Mouse (Mus musculus) midbrain, embryonic 10.5 days (tissue): ENCODE measurements around the gene Frem2. TPM values are rescaled to one million over a fixed set of nuclear protein-coding genes. Genes with fewer than 3 reads are reported as not detected.
A peak's percentile ranks its signal among the peaks of the same experiment; 100 is the strongest.

Source experiments
- DNase-seq: peaks from one replicate; pipeline ENCODE4 v3.0.0-alpha.2; 2017; ENCODE audit warnings: low spot score
- H3K27ac ChIP-seq: fragments of 300-500 bp; sonication (generic); replicated peaks from 2 replicates; pipeline ENCODE4 v1.5.1; 2016; ENCODE audit warnings: mild to moderate bottlenecking
- H3K27me3 ChIP-seq: fragments of 300-500 bp; sonication (generic); 2 replicates; pipeline ENCODE4 v1.6.1; 2016; ENCODE audit warnings: low read depth, mild to moderate bottlenecking; ENCODE audit not compliant: poor library complexity, severe bottlenecking
- H3K36me3 ChIP-seq: fragments of 300-500 bp; sonication (generic); 2 replicates; pipeline ENCODE4 v1.6.1; 2016; ENCODE audit warnings: mild to moderate bottlenecking, moderate library complexity
- H3K4me1 ChIP-seq: fragments of 300-500 bp; sonication (generic); 2 replicates; pipeline ENCODE4 v1.6.1; 2016
- H3K4me3 ChIP-seq: fragments of 300-500 bp; sonication (generic); 2 replicates; pipeline ENCODE4 v1.5.1; 2016; ENCODE audit warnings: mild to moderate bottlenecking, moderate library complexity
- H3K9me3 ChIP-seq: fragments of 300-500 bp; sonication (generic); replicated peaks from 2 replicates; pipeline ENCODE4 v1.6.1; 2016; ENCODE audit warnings: mild to moderate bottlenecking
- WGBS: fragments of 180-500 bp; shearing (Covaris S2); methylation state at CpG from one replicate; pipeline ENCODE4 v1.1.7; 2016; 5-methylcytosine and 5-hydroxymethylcytosine counted together
- polyA plus RNA-seq: library from polyadenylated mRNA; unstranded; fragments of >200 nt; fragmentation: Nextera tagmentation; extraction: Ambion mirVana; gene quantifications from 2 replicates; pipeline ENCODE4 v1.2.1, GENCODE M21; 2016

The Frem2 gene
- 3.3 and 4.4 TPM in 2 replicates for polyA plus RNA-seq

- peak; percentile 86 for DNase-seq
- peak within 1 kb of the TSS; percentile 76 for H3K27ac ChIP-seq
- peaks cover 27% of the 10 kb centered on the region for H3K27me3 ChIP-seq
- peaks cover 38% of the 10 kb centered on the region for H3K9me3 ChIP-seq
- peaks cover 33% of the 10 kb centered on the region for H3K4me1 ChIP-seq
- WGBS = under 1% methylated on average over 34 of the region's 34 CpGs
- peak within 1 kb of the TSS; percentile 77 for H3K4me3 ChIP-seq
- H3K36me3 ChIP-seq = peaks cover 38% of the 10 kb centered on the region
Measured at GRCm38 (mm10) chr3:53656878-53657561, at the start of gene Frem2. Frem2 (minus strand) TSS chr3:53657355.

GRCm38 (mm10) chr3:53705992-53706495 lies 48.9 kb upstream of the Frem2 start:
- no peaks in the 10 kb centered on the region for H3K36me3 ChIP-seq
- H3K27ac ChIP-seq = no peak overlapping the region
- peaks cover 4% of the 10 kb centered on the region for H3K4me1 ChIP-seq
- no peak for DNase-seq
- H3K4me3 ChIP-seq = no peak overlapping the region
- no peaks in the 10 kb centered on the region for H3K9me3 ChIP-seq
- no peaks in the 10 kb centered on the region for H3K27me3 ChIP-seq
- 70% methylated on average over 6 of the region's 6 CpGs for WGBS

GRCm38 (mm10) chr3:53703126-53703505 lies 46.0 kb upstream of the Frem2 start:
- Histone ChIP-seq H3K9me3 (no peaks in the 10 kb centered on the region), H3K27ac (no peak overlapping the region), H3K4me3 (no peak overlapping the region), H3K36me3 (no peaks in the 10 kb centered on the region), H3K27me3 (no peaks in the 10 kb centered on the region), H3K4me1 (peaks cover 4% of the 10 kb centered on the region)
- 83% methylated on average over 8 of the region's 8 CpGs for WGBS
- peak; percentile 13 for DNase-seq

GRCm38 (mm10) chr3:53702421-53703125 lies 45.4 kb upstream of the Frem2 start:
- no peak for DNase-seq
- Histone ChIP-seq H3K4me3 (no peak overlapping the region), H3K4me1 (peaks cover 4% of the 10 kb centered on the region), H3K9me3 (no peaks in the 10 kb centered on the region), H3K36me3 (no peaks in the 10 kb centered on the region), H3K27ac (no peak overlapping the region), H3K27me3 (no peaks in the 10 kb centered on the region)
- 84% methylated on average over 9 of the region's 9 CpGs for WGBS

- Histone ChIP-seq H3K27ac (no peak overlapping the region), H3K4me1 (peaks cover 4% of the 10 kb centered on the region), H3K36me3 (no peaks in the 10 kb centered on the region), H3K4me3 (no peak overlapping the region), H3K9me3 (no peaks in the 10 kb centered on the region), H3K27me3 (no peaks in the 10 kb centered on the region)
- DNase-seq = no peak
- 54% methylated on average over 1 of the region's 1 CpGs for WGBS
Measured at GRCm38 (mm10) chr3:53701940-53702339, 44.8 kb upstream of the Frem2 start.

- Histone ChIP-seq H3K27me3 (no peaks in the 10 kb centered on the region), H3K4me1 (no peaks in the 10 kb centered on the region), H3K36me3 (no peaks in the 10 kb centered on the region), H3K9me3 (no peaks in the 10 kb centered on the region), H3K4me3 (no peak overlapping the region), H3K27ac (no peak overlapping the region)
- DNase-seq = no peak
- 89% methylated on average over 6 of the region's 6 CpGs for WGBS
Measured at GRCm38 (mm10) chr3:53687776-53688175, 30.6 kb upstream of the Frem2 start.

GRCm38 (mm10) chr3:53682244-53682643 lies 25.1 kb upstream of the Frem2 start:
- Histone ChIP-seq H3K4me3 (no peak overlapping the region), H3K36me3 (no peaks in the 10 kb centered on the region), H3K9me3 (no peaks in the 10 kb centered on the region), H3K4me1 (no peaks in the 10 kb centered on the region), H3K27ac (no peak overlapping the region), H3K27me3 (no peaks in the 10 kb centered on the region)
- no peak for DNase-seq
- 83% methylated on average over 2 of the region's 2 CpGs for whole genome bisulfite sequencing

- H3K4me1 ChIP-seq = no peaks in the 10 kb centered on the region
- H3K27ac ChIP-seq = no peak overlapping the region
- DNase-seq = no peak
- H3K27me3 ChIP-seq = no peaks in the 10 kb centered on the region
- no peak overlapping the region for H3K4me3 ChIP-seq
- no peaks in the 10 kb centered on the region for H3K36me3 ChIP-seq
- no peaks in the 10 kb centered on the region for H3K9me3 ChIP-seq
- 67% methylated on average over 2 of the region's 2 CpGs for WGBS
Measured at GRCm38 (mm10) chr3:53680816-53681215, 23.7 kb upstream of the Frem2 start.

- Histone ChIP-seq H3K27me3 (no peaks in the 10 kb centered on the region), H3K36me3 (no peaks in the 10 kb centered on the region), H3K27ac (peak overlapping the region; percentile 65; the same call in 1 of the 2 replicates), H3K4me3 (no peak overlapping the region), H3K4me1 (peaks cover 9% of the 10 kb centered on the region), H3K9me3 (no peaks in the 10 kb centered on the region)
- DNase-seq = no peak
- WGBS = 53% methylated on average over 1 of the region's 1 CpGs
Measured at GRCm38 (mm10) chr3:53674225-53674624, 17.1 kb upstream of the Frem2 start.

- WGBS = 85% methylated on average over 2 of the region's 2 CpGs
- Histone ChIP-seq H3K36me3 (no peaks in the 10 kb centered on the region), H3K27me3 (no peaks in the 10 kb centered on the region), H3K27ac (no peak overlapping the region), H3K4me1 (peaks cover 9% of the 10 kb centered on the region), H3K9me3 (no peaks in the 10 kb centered on the region), H3K4me3 (no peak overlapping the region)
- DNase-seq = no peak
Measured at GRCm38 (mm10) chr3:53669736-53670135, 12.6 kb upstream of the Frem2 start.

- peaks cover 33% of the 10 kb centered on the region for H3K4me1 ChIP-seq
Measured at GRCm38 (mm10) chr3:53657744-53658534, 784 bp upstream of the Frem2 start.

GRCm38 (mm10) chr3:53656328-53656877 lies 752 bp downstream of the Frem2 start:
- H3K27ac ChIP-seq = peak overlapping the region; percentile 76
- 1% methylated on average over 42 of the region's 42 CpGs for WGBS

More at GRCm38 (mm10) chr3:53657744-53658534, 784 bp upstream of the Frem2 start:
- peak overlapping the region; percentile 33; the same call in 1 of the 2 replicates for H3K27ac ChIP-seq
- peak overlapping the region; percentile 77 for H3K4me3 ChIP-seq
- WGBS = under 1% methylated on average over 21 of the region's 21 CpGs
- peaks cover 29% of the 10 kb centered on the region for H3K36me3 ChIP-seq
- peaks cover 27% of the 10 kb centered on the region for H3K27me3 ChIP-seq
- H3K9me3 ChIP-seq = peaks cover 29% of the 10 kb centered on the region
- DNase-seq = peak; percentile 52

More at GRCm38 (mm10) chr3:53656328-53656877, 752 bp downstream of the Frem2 start:
- peak; percentile 49 for DNase-seq
- H3K4me3 ChIP-seq = peak overlapping the region; percentile 77
- H3K27me3 ChIP-seq = peaks cover 27% of the 10 kb centered on the region
- peaks cover 42% of the 10 kb centered on the region for H3K9me3 ChIP-seq
- H3K4me1 ChIP-seq = peaks cover 33% of the 10 kb centered on the region
- peaks cover 43% of the 10 kb centered on the region for H3K36me3 ChIP-seq
